Mouse (Mus musculus) activated CD4-positive, CD25-positive, alpha-beta regulatory T cell, adult 4 months (primary cell): ENCODE data around the gene Col12a1. TPM values are rescaled to one million over a fixed set of nuclear protein-coding genes. Genes with fewer than 3 reads are reported as not detected.

ENCODE experiments used
- ATAC-seq: one replicate; pipeline ENCODE4 v1.8.0; 2017
- polyA plus RNA-seq, 2 experiments: library from polyadenylated mRNA; unstranded; fragments of 100-300 nt; shearing (Covaris generic); gene quantifications; one replicate each; pipeline ENCODE4 v1.2.1; 2017

Gene Col12a1
- under 1 TPM; 0.04 to 0.10 TPM for polyA plus RNA-seq

DNA sequence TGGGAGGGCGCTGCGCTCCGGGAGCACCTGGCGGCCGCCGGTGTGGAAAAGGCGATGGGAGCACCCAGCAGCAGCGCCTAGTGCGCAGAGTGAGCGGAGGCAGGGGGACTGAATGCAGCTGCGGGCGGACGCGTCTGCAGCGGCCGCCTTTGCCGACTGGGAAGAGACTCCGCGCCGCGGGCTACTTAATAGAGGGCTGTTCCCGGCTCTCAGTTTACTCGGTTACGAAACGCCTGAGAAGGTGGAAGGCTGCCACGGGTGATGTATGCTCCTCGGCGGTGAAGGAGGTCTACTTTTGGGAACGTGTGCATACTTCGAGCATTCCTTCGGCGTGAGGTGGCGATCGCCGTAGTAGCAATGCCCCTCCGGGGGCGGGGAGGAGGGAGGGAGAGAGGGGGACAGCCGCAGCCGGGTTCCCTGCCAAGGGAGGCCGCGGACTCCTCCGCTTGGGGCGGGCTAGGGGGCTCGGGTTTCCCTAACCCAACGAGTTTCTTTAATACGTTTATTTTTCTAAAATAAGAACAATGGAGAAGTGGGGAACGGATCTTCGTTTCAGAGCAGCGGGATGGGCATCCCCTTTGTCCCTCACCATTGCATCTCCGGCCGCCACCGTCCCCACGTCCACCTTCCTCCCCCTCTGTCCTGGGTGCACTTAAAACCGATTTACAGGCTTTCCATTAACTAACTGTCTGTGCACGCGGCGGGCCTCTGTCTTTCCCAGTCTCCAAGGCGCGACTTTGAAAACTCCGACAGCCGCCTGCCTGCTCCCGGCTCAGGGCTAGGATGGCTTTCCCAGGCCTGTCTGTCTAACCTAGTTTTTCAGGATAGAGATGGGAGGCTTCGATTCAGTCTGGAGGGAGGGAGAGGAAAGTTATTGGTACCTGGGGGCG is at the start of gene Col12a1:
Gene Col12a1, minus strand, starts transcription at position 351 of the 890 bp plus-strand sequence.
- ATAC-seq = no peak

DNA sequence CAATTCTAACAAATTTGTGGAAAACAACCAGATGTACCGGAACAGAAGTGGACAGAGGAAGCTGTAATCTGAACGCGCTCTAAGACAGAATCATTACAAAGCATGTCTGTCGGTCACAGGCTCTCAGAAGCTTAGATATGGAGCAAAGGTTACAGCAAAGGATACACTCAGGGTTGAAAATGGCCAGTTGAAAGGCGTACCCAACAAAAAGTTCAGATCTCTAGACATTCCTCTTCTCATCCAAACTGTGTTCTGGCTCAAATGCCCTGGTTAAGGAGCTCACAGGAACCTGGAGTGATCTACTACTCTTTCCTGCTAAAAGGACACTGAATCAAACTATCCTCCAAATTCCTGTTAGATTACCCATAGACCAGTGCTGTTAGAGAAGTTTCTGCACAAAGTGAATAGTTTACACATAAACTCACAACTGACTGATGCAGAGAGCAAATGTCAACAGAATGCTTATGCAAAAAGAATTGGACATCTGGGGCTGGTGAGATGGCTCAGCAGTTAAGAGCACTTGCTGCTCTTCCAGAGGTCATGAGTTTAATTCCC is 48.4 kb upstream of the Col12a1 start:
- no peak for ATAC-seq

DNA sequence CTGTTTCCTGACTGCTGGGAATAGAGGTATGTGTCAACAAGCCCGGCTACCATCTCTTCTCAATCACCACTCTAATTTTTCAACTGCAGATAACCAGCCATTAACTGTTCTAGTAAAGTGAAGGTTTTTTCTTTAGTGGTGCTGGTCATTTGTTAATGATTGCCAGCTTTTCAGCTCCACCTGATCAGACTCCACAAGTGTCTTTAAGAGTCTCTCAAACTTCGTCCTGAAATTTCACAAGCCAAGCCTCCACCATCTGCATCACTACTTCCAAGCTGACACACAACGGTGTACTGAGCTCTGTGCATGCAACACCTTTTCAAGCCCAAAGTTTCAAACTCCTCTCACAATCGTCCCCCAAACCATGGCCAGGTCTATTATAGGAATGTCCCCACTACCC is 46.7 kb upstream of the Col12a1 start:
- no peak for ATAC-seq

DNA sequence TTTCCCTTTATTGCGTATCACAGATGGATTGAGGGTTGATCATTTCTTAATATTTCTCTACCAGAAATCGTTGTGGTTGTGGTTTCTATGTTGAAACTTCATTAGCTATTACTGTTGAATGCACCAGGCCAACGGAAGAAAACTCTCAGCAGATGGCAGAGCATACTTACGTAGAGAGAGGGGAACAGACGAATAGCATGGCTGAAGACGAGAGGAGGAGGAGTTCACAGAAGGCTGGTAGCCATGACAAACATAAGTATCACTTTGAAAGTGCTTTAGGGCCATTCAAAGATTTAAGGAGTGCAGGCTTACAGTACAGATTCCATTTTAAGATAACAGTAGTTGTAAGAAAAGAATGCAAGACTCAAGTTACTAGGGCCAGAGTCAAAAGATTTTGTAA is 43.9 kb upstream of the Col12a1 start:
- no peak for ATAC-seq

DNA sequence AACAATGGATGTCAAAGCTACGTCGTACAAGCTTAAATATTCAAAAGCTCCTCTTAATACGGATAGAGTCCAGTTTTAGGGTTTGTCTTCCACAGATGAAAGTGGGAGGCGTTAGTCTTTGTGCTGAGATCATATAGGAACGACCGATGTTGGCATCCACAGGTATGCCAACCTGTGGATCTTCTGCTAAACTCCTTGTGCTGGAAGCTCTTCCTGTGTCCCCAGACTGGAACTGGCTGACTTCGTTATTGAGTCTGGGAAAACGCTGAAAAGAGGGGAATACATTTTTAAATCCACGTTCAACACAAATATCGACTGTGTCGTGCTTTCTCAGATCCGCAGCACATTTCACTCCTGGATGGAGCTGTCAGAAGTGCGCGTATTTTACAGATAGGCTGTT is 41.4 kb upstream of the Col12a1 start:
- peak; percentile 24 for ATAC-seq

DNA sequence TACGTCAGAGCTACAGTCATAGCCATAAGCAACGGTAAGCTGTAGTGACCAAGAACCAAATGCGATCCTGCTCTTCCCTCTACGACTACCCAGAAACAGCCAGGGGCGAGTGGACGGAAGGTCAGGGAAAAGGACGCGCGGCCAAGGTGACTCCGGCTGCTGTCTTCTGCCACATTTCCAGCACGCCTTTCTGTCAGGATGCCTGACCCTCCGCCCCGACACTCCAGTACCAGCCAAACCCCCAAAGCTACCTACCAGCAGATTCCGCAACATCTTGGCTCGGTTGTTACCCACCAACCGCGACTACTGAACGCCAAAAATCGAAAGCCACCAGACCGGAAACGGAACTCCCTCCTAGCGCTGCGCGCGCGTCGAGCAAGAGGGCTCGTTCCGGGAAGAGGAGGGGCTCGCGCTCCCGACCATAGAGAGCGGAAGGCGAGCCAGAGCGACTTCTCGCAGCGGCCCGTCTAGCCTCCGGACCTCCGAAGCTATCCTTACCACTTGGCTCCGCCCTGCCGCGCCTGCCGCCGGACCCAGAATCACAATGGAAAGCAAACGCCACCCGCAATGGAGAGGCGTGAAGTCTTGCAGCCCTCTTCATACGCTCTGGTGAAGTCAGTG is 40.9 kb upstream of the Col12a1 start, which contains the start of gene Cox7a2:
Gene Cox7a2, minus strand, starts transcription at position 494 of the 621 bp plus-strand sequence.
- peak; percentile 96 for ATAC-seq

DNA sequence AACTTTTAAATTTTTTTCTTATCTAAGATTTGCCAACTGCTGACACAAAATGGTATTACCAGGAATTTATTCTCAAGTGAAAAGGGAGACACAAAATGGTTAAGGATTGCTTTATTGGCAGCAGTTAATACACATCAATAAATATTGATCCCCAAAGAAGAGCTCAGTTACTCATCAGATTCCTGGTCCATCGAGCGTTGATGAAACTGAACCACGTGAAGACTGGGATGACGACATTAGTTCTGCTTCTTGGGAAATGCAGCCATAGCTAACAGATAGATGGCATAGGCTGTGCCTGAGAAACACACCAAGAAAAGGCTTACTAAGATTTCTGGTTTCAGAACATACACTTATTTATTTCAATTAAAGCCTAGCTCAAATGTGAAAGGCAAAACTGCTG is 36.7 kb upstream of the Col12a1 start:
- ATAC-seq = no peak

DNA sequence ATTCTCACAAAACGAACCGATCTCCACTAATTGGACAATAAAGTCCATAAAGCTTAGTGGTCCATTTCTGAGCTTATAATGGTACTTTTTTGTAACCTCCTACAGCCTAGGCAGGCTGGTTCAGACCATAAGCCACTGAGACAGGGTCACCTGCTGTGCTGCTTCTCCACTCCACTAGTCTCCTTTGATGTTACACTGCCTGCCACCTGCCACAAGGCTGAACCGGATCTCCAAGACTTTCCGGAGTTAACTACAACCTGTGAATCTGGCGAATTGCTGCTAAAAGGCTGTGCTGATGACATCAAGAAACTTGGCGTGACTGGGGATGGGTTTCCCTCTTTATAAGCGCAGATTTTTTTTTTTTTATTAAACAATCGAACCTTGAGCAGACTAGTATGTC is 33.2 kb upstream of the Col12a1 start:
- ATAC-seq = no peak

DNA sequence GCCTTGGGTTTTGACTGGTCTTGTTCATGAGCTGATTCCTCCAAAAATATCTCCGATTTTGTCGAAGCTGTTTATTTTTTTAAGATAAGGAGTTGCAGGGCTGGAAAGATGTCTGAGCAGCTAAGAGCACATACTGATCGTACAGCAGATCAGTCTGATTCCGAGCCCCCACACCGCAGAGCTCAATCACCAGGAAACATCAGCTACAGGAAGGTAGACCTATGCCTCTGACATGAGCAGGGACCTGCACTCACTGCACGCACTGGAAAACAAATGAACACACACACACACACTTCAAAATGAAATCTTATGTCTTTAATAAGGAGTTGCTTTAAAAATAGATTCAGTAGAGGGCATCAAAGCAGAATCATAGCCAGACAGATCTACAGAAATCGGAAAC is 32.1 kb upstream of the Col12a1 start:
- ATAC-seq = no peak

DNA sequence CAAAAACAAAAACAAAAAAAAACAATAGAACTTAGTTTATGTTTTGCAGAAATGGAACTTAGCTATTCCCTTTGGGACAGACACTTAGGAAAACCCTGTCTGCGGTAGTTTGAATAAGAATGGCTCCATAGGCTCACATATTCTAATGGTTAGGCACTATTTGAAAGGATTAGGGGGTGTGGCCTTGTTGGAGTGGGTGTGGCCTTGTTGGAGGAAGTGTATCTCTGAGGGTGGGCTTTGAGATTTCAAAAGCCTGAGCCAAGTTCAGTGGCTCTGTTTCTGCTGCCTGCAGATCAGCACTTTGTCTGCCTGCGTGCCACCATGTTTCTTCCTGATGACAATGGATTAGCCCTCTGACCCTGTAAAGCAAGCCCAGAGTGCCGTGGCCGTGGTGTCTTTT is 26.4 kb upstream of the Col12a1 start:
- ATAC-seq = no peak

DNA sequence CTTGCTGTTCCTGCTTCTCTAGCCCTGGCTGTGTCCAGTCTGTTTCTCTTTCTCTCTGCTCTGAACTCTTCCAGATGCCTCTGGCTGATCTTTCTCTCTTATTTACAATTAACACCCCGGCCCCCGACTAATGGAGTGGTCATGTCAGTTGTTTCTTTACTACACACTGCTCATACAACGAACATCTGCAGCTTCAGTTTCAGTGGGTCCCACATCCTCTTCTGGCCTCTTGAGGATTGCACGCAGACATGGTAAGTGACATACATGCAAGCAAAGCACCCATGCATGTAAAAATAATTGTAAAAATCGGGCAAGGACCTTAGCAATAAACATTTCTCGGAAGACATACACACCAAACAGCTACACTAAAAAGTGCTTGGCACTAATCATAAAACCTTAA is 17.0 kb upstream of the Col12a1 start:
- ATAC-seq = no peak

DNA sequence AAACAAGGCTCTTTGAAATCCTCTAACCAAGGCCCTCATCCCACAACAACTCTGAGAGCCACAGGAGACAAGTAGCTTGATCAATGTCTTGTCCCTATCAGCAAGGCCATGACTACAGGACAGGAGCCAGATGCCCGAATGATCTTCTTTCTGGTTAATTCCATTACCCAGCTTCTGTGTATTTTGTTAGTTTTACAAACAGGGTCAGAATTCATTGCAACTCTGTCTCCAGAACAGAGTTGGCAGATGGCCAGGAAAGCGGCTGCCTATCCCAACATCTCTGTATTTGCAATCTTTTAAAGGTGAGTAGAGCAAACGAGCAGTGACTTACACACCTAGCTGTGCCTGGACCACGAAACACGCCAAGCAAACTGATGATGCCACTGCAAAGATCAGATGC is 11.7 kb upstream of the Col12a1 start:
- ATAC-seq = no peak

DNA sequence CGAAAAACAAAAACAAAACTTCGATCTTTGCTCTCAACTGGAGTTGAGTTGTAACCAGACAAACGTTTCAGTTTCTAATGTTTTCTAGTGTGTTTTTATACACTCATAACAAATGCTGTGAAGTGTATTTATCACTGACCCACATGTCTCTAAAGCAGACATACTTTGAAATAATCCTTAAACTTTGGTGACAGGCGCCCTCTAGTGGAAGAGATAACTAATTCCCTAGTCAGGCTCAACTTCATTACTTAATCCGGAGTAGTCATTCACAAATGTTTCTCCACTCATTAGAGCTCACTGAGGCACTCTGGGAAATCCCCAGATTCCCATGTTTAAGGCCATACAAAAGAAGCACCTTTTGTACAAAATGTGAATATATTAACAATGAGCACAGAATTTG is 4.5 kb upstream of the Col12a1 start:
- ATAC-seq = no peak

DNA sequence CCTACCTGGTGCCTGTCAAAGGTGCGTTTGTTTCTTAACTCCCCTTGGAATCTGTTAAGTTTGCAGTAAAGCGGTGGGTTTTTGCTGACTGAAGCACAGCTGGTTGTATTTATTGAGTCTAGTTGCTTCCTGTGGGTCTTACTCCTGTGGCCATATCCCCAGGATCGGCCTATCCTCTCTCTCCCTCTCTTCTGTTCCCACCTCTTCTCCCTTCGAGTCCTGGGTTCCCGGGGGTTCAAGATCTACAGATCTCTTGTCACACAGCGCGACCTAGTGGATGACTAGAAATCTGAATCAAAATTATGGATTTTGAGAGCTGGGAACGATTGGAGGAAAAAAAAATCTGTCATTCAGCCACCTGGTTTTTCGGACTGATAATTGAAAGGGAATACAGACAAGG is 2.4 kb upstream of the Col12a1 start:
- ATAC-seq = no peak

DNA sequence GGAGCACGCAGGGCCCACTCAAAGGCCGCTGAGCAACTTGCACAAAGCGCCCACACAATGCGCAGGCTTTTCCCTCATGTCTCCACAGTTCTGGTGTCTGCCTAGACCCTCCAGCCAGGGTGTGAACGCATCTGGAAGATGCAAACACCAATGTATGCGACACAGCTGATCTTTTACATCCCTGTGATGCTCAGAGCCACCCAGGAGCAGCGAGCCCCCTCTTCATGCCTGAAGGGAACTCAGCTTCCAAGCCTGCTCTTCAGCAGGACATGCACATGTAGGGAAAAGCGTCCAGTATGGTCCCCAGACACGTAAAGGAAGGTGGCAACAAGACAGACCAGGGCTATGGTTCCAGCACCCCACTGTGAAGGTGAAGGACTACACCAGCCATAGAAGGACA is 1.5 kb upstream of the Col12a1 start:
- ATAC-seq = no peak

DNA sequence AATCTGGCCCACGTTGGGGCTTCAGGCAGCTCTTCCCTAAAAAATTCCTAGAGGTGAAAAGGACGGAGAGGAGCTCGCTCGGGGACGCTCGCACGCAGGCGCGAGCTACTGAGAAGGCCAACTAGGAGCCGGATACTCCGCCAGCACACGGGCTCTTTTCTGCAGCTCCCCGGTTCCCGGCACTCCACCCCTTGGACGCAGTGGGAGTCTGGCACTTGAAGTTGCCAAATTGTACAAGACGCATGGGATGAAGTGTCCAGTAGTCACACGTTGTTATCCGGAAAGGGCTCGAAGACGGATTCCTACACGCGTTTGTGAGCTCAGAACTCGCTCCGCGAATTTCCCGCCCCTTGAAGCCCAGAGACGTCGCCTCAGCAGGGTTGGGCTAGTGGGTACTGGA is 820 bp upstream of the Col12a1 start:
- no peak for ATAC-seq

DNA sequence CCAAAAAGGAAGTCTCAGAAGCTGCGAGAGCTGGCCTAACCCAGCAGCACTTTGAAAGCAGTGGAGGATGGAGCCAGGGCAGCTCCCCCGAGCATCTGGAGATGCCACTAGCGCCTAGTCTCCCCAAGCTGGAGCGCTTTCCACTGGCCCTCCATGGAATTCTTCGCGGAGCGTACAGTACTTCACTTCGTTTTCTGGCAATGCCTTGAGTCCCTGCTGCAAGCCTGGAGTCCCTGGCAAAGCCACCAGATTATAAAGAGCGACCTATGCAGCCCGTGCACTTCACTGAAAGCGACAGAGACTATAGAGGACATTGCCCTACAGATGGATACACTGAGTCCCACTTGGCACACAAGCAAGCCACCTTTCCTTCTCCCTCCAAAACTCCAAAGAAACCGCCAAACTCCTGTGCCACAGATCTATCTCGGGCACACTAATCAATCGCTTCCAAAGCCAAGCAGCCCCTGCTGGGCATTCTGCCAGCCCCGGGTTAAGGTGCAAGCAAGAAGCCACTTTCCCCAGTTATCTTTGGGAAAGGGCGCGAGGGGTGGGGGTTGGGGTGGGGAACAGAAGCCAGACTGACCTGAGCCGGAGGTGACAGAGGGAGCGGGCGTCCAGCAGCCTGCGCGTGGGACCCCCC is 675 bp downstream of the Col12a1 start:
- ATAC-seq = no peak

DNA sequence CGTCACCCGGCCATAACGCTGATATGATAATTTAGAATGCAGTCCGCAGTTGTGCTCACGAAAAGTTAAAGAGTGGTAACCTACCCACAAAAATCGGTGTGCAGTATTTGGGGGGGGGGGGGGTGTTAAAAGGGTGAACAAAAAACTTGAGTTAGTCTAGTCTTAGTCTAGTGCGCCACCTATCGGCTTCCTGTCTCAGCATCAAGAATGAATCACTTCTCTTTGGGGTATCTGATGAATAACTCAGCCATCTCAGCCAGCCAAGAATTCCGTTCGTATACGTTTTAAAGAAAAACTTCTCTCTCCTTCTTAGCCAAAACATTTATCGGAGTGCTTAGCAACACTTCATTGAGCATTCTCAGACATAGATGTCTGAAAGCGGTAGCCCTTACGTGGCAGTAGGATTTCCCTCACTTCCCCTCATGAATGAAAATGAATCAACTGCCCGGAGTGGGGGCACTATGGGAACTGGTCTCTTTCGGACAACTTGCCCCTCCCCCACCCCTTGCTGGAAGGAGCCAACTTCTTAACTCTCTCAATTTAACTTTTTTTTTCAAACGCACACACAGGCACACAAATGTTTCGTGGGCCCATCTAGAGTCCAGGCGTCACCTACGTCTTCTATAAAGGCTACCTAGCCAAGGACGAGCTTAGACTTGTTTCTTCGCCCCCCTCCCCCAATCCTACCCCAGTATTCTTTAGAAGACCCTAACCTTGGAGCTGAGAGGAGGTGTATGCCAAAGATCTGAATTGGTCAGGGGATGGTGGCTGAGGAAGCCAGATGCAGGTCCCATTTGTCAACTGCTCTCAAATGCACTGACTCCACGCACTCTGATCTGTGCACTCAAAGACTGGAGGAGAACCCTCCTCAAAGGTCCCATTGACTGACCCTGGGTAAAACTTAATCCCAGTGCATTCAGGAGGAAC is 1.5 kb downstream of the Col12a1 start:
- no peak for ATAC-seq

DNA sequence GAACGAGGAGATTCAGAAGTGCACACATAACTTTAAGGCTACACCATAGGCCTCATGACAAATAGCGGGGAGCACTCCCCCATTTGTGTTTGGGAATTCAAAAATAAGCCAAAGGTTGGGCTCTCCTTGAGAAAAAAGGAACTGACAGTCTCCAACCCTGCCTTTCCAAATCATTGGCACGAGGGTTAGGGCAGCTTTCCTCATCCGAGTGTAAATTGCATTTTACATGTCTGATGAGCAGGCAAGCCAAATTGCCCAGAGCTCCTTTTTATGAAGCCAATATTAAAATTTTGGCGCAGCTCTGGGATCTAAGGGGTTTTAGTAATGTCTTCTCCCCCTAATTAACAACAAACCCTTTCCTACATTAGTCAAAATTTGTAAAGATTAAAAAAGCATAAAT is 2.1 kb downstream of the Col12a1 start:
- no peak for ATAC-seq

DNA sequence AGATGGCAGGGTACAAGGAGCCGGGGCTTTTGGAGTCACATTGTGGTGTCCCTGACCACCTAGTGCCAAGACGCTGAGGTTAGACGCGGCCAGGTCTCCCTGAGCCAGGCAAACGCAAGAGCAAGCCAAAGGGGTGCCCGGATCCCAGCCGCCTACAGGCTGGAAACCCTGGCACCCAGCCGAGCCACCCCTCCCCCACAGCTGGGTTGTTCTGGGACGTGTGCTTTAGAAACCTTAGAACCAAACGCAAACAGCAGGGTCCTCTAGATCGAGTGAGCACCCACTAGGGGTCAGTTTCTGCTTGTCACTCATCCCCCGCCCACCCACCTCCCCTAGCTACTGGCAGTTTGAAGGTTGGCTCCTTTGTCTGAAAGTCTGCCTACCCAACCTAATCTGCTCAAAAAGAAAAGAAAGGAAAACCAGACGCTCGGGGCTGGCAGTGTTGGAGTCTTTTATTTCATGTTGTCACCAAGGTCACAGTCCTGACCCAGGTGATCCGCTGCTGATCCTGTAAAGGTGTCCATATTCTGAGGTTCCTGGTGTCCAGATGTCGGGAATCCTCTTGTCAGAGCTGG is 4.1 kb downstream of the Col12a1 start:
- no peak for ATAC-seq

DNA sequence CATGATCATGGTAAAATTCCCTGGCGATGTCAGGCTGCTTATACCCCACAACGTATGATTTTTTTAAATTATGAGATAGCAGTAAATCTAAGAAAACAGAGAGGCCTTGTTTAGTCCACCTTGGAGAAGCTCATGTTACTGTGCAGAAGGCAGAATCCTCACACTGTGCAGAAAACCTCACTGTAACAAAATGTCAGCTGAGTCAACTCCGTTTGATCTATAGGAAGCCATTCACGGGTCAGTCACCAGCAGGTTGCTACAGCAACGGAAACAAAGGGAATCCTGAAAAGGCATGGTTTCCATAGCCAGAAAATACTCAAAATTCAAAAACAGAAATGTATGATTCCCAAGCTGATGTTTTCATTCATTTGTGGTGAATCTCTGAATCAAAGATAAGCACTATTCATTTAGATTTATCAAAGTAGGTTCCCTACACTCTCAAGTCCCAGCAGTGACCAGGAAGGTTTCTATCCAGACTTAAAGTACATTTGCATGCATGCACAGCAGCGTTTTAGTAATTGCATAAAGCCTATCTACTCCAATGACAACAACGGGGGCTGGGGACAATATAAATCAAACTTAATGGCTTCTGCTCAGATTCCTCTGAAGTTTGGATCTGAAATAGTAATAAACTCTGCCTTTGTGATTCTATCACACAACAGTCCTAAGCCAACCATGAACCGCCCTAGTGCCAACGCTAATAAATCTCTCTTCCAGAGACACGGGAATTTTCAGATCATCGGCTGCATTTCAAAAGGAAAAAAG is 28.7 kb downstream of the Col12a1 start:
- no peak for ATAC-seq
